Mouse (Mus musculus): ENCODE measurements around the gene Slc13a5. TPM values are rescaled to one million over a fixed set of nuclear protein-coding genes. Genes with fewer than 3 reads are reported as not detected.

Slc13a5 gene
- polyA plus RNA-seq, 1 experiment from 2014 or later: 0.32 TPM

DNA sequence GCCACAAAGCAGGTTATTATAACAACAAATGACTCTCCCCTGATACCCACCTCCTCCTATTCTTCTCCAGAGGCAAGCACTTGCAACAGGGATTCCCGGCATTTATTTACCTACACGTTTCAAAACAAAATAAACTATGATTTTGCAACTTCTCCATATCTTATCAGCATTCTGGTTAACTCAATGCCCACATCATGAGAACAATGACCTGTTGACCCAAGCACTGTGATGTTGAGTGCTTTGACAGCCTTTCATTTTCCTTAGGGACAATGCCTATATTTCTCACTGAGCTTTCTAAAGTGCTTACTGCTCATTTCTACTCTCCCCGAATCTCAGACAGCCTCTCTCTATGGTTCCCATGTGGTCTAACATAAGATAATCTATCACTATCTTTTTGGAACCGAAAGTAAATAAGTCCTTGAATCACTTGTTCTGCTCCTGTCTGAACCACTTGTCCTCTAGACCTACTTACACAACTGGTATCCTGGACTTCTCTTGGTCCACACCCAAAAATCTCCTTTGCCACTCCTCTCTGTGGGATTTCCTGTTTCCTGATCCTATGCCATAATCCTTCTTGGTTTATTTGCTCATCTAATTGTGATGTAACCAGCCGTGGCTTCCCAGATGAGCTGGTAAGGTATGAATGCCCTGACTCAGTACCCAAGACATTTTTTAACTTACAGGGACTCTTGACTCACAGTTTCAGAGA is 14.3 kb upstream of the Slc13a5 start:
- ATAC-seq (ENCODE audit: low FRiP score) (no peak), DNase-seq (ENCODE audit: low spot score) (no peak)
- no peak overlapping the region for H3K9ac ChIP-seq (ENCODE audit: low read depth, low read length)
- H3K36me3 ChIP-seq (ENCODE audit: control insufficient read depth, insufficient read depth, low read length): no peaks in the 10 kb centered on the region
- H3K4me2 ChIP-seq (replicated peaks; ENCODE audit: low read depth, low read length): no peak overlapping the region
- H3K4me1 ChIP-seq (replicated peaks; ENCODE audit: control insufficient read depth, insufficient read depth, low read length): no peaks in the 10 kb centered on the region
- WGBS: 87% methylated on average over 5 of the region's 5 CpGs
- no peaks in the 10 kb centered on the region for H3K9me3 ChIP-seq (ENCODE audit: control insufficient read depth, low read length)
- H3K27ac ChIP-seq (ENCODE audit: low read depth, low read length): no peak overlapping the region
- H3K4me3 ChIP-seq (ENCODE audit: low read depth, low read length): no peak overlapping the region
- H3K27me3 ChIP-seq (ENCODE audit: control insufficient read depth, insufficient read depth, low read length): no peaks in the 10 kb centered on the region

DNA sequence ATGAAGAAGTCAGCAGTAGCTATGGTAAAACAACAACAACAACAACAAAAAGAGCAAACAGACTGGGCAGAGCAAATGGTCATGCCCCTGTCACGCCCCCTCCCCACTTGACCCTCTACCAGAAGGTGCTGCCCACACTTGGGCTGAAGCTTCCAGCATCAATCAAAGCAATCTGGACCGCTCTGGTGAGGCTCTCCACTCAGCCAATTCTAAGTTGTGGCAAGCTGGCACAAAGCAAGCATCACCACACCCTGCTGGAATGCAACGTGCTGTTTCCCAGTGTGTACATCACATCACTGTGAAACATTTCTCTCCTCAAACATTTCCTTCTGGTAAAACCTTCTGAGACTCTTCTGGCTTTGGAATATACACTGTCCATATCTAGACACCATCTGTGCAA is 6.3 kb upstream of the Slc13a5 start:
- no peak overlapping the region for H3K27ac ChIP-seq (ENCODE audit: low read depth, low read length)
- 76% methylated on average over 3 of the region's 3 CpGs for WGBS
- ATAC-seq (ENCODE audit: low FRiP score): no peak
- no peaks in the 10 kb centered on the region for H3K4me1 ChIP-seq (replicated peaks; ENCODE audit: control insufficient read depth, insufficient read depth, low read length)
- no peaks in the 10 kb centered on the region for H3K27me3 ChIP-seq (ENCODE audit: control insufficient read depth, insufficient read depth, low read length)
- no peaks in the 10 kb centered on the region for H3K9me3 ChIP-seq (ENCODE audit: control insufficient read depth, low read length)
- H3K4me2 ChIP-seq (replicated peaks; ENCODE audit: low read depth, low read length): no peak overlapping the region
- H3K9ac ChIP-seq (ENCODE audit: low read depth, low read length): no peak overlapping the region
- no peak overlapping the region for H3K4me3 ChIP-seq (ENCODE audit: low read depth, low read length)
- DNase-seq (ENCODE audit: low spot score): no peak
- H3K36me3 ChIP-seq (ENCODE audit: control insufficient read depth, insufficient read depth, low read length): no peaks in the 10 kb centered on the region

DNA sequence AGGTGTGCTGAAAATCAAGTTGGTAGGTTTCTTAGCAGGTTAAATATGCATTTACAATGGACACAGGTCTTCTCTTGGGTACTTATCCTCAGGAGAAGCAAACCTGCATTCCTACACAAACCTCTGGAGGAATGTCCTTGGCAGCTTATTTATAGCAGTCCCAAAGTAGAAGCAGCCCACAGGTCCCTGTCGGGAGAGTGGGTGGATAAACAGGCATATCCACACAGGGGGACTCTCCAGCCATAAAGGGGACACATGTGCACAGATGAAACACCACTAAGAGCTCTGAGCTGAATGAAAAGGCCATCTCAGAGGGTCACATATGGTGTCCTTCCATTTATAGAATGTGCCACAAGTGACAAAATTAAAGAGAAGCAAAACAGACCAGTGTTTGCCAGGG is 4.7 kb upstream of the Slc13a5 start:
- DNase-seq (ENCODE audit: low spot score) (no peak), ATAC-seq (ENCODE audit: low FRiP score) (no peak)
- Histone ChIP-seq H3K27ac (ENCODE audit: low read depth, low read length) (no peak overlapping the region), H3K9ac (ENCODE audit: low read depth, low read length) (no peak overlapping the region), H3K36me3 (ENCODE audit: control insufficient read depth, insufficient read depth, low read length) (no peaks in the 10 kb centered on the region), H3K4me3 (ENCODE audit: low read depth, low read length) (no peak overlapping the region), H3K4me2 (replicated peaks; ENCODE audit: low read depth, low read length) (no peak overlapping the region), H3K27me3 (ENCODE audit: control insufficient read depth, insufficient read depth, low read length) (peaks cover 3% of the 10 kb centered on the region), H3K9me3 (ENCODE audit: control insufficient read depth, low read length) (no peaks in the 10 kb centered on the region), H3K4me1 (replicated peaks; ENCODE audit: control insufficient read depth, insufficient read depth, low read length) (no peaks in the 10 kb centered on the region; the same call in 1 of the 2 replicates)
- 67% methylated on average over 1 of the region's 1 CpGs for WGBS

DNA sequence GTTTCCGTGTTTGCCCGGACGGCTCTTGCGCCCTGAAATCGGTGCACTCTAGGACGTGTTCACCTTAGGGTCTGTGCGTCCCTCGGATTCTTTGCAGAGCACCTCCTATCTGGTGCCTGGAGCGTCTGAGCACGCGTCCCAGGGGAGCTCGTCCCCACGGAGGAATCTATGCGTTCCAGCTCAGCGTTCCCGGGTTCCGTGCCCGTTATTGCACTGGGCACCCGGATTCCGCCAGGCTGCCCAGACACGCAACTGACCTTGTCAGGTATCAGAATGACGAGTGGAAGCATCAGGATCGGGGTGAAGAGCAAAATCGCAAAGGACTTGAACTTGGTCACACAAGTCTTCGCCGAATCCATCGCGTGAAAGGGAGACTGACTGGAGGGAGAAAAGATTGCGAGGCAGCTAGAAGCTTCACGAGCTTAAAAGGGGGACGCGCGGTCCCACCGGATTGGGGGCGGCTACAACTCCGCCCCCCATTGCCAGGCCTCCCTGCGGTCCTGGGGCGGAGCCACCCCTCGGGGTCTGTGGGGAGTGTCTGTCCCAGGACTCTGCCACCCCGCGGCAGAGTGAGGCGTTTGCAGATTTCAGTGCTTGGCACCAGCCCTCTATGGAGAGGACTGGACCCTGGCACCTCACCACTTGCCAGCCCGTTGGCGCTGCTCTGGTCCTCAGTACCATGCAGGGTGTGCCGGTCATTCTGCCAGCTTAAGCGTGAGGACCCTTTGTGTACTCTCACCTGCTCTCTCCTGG is 639 bp downstream of the Slc13a5 start:
- 2% methylated on average over 43 of the region's 46 CpGs for WGBS
- Histone ChIP-seq H3K9ac (ENCODE audit: low read depth, low read length) (peak overlapping the region; percentile 21), H3K4me2 (replicated peaks; ENCODE audit: low read depth, low read length) (peak overlapping the region; percentile 56), H3K4me1 (replicated peaks; ENCODE audit: control insufficient read depth, insufficient read depth, low read length) (no peaks in the 10 kb centered on the region; the same call in none of the 2 replicates), H3K9me3 (ENCODE audit: control insufficient read depth, low read length) (no peaks in the 10 kb centered on the region), H3K36me3 (ENCODE audit: control insufficient read depth, insufficient read depth, low read length) (no peaks in the 10 kb centered on the region), H3K27ac (ENCODE audit: low read depth, low read length) (no peak overlapping the region), H3K27me3 (ENCODE audit: control insufficient read depth, insufficient read depth, low read length) (peaks cover 28% of the 10 kb centered on the region), H3K4me3 (ENCODE audit: low read depth, low read length) (peak overlapping the region; percentile 34)
- DNase-seq (ENCODE audit: low spot score): peak; percentile 75
- ATAC-seq (ENCODE audit: low FRiP score): peak; percentile 84

DNA sequence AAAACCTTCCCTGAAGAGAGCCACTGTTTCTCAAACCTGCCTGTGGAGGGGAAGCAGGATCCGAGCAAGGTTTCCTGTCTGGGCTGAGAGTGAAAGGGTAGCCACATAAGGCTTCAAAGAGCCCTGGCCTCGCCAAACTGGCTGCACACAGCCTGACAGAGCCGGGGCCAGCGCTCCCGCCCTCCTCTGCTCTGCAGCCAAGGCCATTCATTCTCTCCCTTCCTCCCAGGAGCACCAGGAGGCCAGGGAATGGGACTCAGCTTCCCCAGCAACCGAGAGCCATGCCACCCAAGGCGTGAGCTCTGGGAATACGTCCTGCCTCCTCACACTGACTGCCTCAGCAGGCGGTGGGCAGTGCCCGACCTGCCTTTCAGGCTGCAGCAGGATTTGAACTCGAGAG is 1.5 kb downstream of the Slc13a5 start:
- H3K4me1 ChIP-seq (replicated peaks; ENCODE audit: control insufficient read depth, insufficient read depth, low read length): no peaks in the 10 kb centered on the region; the same call in none of the 2 replicates
- H3K27me3 ChIP-seq (ENCODE audit: control insufficient read depth, insufficient read depth, low read length): peaks cover 28% of the 10 kb centered on the region
- peak; percentile 21 for DNase-seq (ENCODE audit: low spot score)
- no peak overlapping the region for H3K4me3 ChIP-seq (ENCODE audit: low read depth, low read length)
- no peaks in the 10 kb centered on the region for H3K9me3 ChIP-seq (ENCODE audit: control insufficient read depth, low read length)
- no peak overlapping the region for H3K27ac ChIP-seq (ENCODE audit: low read depth, low read length)
- H3K36me3 ChIP-seq (ENCODE audit: control insufficient read depth, insufficient read depth, low read length): no peaks in the 10 kb centered on the region
- WGBS: 4% methylated on average over 11 of the region's 11 CpGs
- H3K4me2 ChIP-seq (replicated peaks; ENCODE audit: low read depth, low read length): no peak overlapping the region
- ATAC-seq (ENCODE audit: low FRiP score): no peak
- H3K9ac ChIP-seq (ENCODE audit: low read depth, low read length): no peak overlapping the region

DNA sequence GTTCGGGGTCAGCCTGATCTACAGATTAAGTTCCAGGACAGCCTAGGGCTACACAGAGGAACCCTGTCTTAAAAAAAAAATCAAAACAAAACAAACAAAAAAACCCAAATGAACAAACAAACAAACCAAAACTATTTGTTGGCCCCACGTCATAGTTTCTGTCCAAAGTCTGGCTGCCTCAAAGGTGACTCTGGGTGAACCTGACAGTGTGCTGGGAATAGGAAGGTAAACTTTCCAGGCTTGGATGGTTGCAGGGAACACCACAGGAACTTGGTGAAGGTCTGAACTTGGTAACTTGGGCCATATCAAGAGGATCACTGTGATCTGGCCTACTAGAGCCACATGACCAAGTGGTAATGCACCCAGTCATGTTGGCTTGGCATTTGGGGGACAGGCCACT is 10.6 kb downstream of the Slc13a5 start:
- no peaks in the 10 kb centered on the region for H3K27me3 ChIP-seq (ENCODE audit: control insufficient read depth, insufficient read depth, low read length)
- H3K9me3 ChIP-seq (ENCODE audit: control insufficient read depth, low read length): no peaks in the 10 kb centered on the region
- H3K36me3 ChIP-seq (ENCODE audit: control insufficient read depth, insufficient read depth, low read length): no peaks in the 10 kb centered on the region
- H3K4me3 ChIP-seq (ENCODE audit: low read depth, low read length): no peak overlapping the region
- no peak overlapping the region for H3K4me2 ChIP-seq (replicated peaks; ENCODE audit: low read depth, low read length)
- no peaks in the 10 kb centered on the region for H3K4me1 ChIP-seq (replicated peaks; ENCODE audit: control insufficient read depth, insufficient read depth, low read length)
- 78% methylated on average over 2 of the region's 2 CpGs for whole genome bisulfite sequencing
- no peak overlapping the region for H3K9ac ChIP-seq (ENCODE audit: low read depth, low read length)
- ATAC-seq (ENCODE audit: low FRiP score) (no peak), DNase-seq (ENCODE audit: low spot score) (no peak)
- no peak overlapping the region for H3K27ac ChIP-seq (ENCODE audit: low read depth, low read length)

DNA sequence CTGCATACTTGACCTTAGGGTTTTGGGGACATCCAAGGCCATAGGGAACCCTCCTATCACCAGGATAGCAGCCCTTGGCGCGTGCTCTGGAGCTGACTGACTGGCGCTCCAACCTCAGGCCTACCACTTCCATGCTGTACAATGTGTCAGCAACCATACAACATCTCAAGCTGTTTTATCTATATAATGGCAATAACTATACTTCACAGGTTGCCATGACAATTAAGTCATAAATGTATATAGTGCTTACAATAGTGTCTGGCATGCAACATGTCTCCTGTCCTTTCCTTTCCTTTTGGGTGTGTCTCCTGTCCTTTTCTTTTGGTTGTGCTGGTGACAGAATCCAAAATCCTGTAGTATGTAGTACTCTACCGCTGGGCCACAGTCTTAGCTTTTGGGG is 11.4 kb downstream of the Slc13a5 start:
- H3K9ac ChIP-seq (ENCODE audit: low read depth, low read length): no peak overlapping the region
- DNase-seq (ENCODE audit: low spot score) (no peak), ATAC-seq (ENCODE audit: low FRiP score) (no peak)
- H3K9me3 ChIP-seq (ENCODE audit: control insufficient read depth, low read length): no peaks in the 10 kb centered on the region
- WGBS: 89% methylated on average over 4 of the region's 4 CpGs
- H3K36me3 ChIP-seq (ENCODE audit: control insufficient read depth, insufficient read depth, low read length): no peaks in the 10 kb centered on the region
- H3K4me1 ChIP-seq (replicated peaks; ENCODE audit: control insufficient read depth, insufficient read depth, low read length): no peaks in the 10 kb centered on the region
- no peak overlapping the region for H3K27ac ChIP-seq (ENCODE audit: low read depth, low read length)
- H3K4me3 ChIP-seq (ENCODE audit: low read depth, low read length): no peak overlapping the region
- no peaks in the 10 kb centered on the region for H3K27me3 ChIP-seq (ENCODE audit: control insufficient read depth, insufficient read depth, low read length)
- no peak overlapping the region for H3K4me2 ChIP-seq (replicated peaks; ENCODE audit: low read depth, low read length)

DNA sequence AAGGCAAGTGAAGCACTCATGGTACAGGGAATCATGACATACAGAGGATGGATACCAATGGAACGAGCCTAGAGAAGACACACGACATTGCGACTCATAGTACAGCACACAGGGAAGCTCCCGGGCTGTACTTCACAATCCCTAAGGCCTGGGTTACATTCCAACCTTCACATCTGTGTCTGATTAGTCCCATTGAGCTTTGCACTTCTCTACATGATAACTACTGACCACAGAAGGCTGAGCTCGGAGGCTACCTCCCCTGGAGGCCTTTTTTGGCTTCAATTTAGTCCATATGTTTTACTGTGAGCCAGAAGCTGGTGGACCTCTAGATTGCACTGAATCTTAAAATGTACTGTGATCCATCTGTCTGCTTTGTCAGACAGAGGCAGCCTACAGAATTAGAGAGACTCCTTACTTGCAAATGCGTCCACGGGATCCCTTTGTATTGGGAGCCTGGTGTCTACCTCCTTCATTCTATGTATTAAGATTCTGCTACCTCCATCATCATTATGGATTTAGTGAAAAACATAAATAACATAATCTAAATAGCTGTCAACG is 21.7 kb downstream of the Slc13a5 start:
- Histone ChIP-seq H3K27ac (ENCODE audit: low read depth, low read length) (no peak overlapping the region), H3K36me3 (ENCODE audit: control insufficient read depth, insufficient read depth, low read length) (no peaks in the 10 kb centered on the region), H3K27me3 (ENCODE audit: control insufficient read depth, insufficient read depth, low read length) (no peaks in the 10 kb centered on the region), H3K9ac (ENCODE audit: low read depth, low read length) (no peak overlapping the region), H3K4me1 (replicated peaks; ENCODE audit: control insufficient read depth, insufficient read depth, low read length) (no peaks in the 10 kb centered on the region), H3K4me3 (ENCODE audit: low read depth, low read length) (no peak overlapping the region), H3K4me2 (replicated peaks; ENCODE audit: low read depth, low read length) (no peak overlapping the region), H3K9me3 (ENCODE audit: control insufficient read depth, low read length) (no peaks in the 10 kb centered on the region)
- DNase-seq (ENCODE audit: low spot score) (no peak), ATAC-seq (ENCODE audit: low FRiP score) (no peak)
- 73% methylated on average over 8 of the region's 8 CpGs for WGBS

All from hindbrain, embryonic 11.5 days (tissue).